9 mouse cellular contexts compared by ENCODE assay signal in the genomic region with DNA sequence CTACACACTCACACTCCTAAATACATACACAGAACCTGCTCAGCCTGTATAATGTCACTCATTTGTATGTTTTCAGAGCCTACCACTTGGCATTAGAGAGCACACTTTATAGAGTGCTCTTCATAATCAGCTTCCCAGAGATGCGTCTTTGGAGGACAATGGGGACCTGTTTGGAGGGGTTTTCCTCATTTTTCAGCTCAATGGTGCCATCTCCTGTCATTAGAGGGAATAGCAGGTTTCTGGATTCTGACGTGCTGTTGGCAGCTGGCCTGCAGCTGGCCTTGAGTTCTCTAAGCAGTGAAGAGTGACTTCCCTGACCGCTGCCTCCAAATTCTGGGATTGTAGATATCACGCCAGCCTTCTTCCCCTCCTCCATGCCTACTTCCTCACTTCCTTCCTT. TPM values are rescaled to one million over a fixed set of nuclear protein-coding genes. Genes with fewer than 3 reads are reported as not detected.
DNase-seq lines count a peak whose midpoint lies in the region; ATAC-seq and TF ChIP-seq lines count a peak whose summit lies in the region.
"Had no signal": no experiment of that assay in that cellular context is flagged by ENCODE, and none has a peak within 500 bp of the region (broad histone marks: within the 10 kb centered on the region; RNA-seq: fewer than 3 reads in every experiment).

No protein-coding gene starts in this region.

- H3K4me3 ChIP-seq in gastrocnemius, adult 2 months: no peak overlapping the region
- H3K4me3 ChIP-seq in intestine, embryonic 15.5 days (replicated peaks): no peak overlapping the region
- H3K4me3 ChIP-seq in midbrain, embryonic 14.5 days (replicated peaks; ENCODE audit: low read depth, low read length): no peak overlapping the region
- H3K4me3 ChIP-seq: embryonic facial prominence, embryonic 13.5 days had no signal

- WGBS in intestine, embryonic 15.5 days: 4% methylated on average over 4 of the region's 4 CpGs
- 3% methylated on average over 4 of the region's 4 CpGs for WGBS in midbrain, embryonic 14.5 days

- H3K36me3 ChIP-seq in intestine, embryonic 15.5 days: no peaks in the 10 kb centered on the region
- no peaks in the 10 kb centered on the region for H3K36me3 ChIP-seq in midbrain, embryonic 14.5 days (ENCODE audit: control insufficient read depth, insufficient read depth, low read length)
- H3K36me3 ChIP-seq in splenic B cell, adult 2 months (ENCODE audit: control insufficient read depth, insufficient read depth, low read length, poor library complexity, severe bottlenecking): no peaks in the 10 kb centered on the region
- H3K36me3 ChIP-seq: embryonic facial prominence, embryonic 13.5 days had no signal

- intact Hi-C loops in gastrocnemius, adult 2 months (cut with DNase I): loop anchor here (2.0 to 5.0 kb wide), 4 partner anchors 64 to 307 kb away; partner anchors contain the start of gene Cox14
- intact Hi-C loops in left cerebral cortex, postnatal 36 days (cut with DNase I): loop anchor here (5.0 to 10.0 kb wide), 4 partner anchors 67 to 410 kb away; partner anchors contain the start of gene Cox14

- H3K4me2 ChIP-seq in intestine, embryonic 15.5 days (replicated peaks): no peak overlapping the region
- H3K4me2 ChIP-seq in midbrain, embryonic 14.5 days (ENCODE audit: low read length): no peak overlapping the region
- H3K4me2 ChIP-seq: embryonic facial prominence, embryonic 13.5 days had no signal

- DNase-seq in spleen, postnatal 36 days (ENCODE audit: low spot score in 2 of 2): peak; percentile 18 to 22
- DNase-seq in spleen, adult 12 weeks (ENCODE audit: low spot score): no peak
- peak; percentile 74 to 80 for DNase-seq in cerebellum, postnatal 10 days
- DNase-seq in gastrocnemius, adult 2 months: peak; percentile 80
- DNase-seq in left cerebral cortex, postnatal 36 days (ENCODE audit: low spot score in 2 of 2): peak; percentile 7 to 34
- DNase-seq in midbrain, embryonic 14.5 days: peak; percentile 92
- peak; percentile 73 for DNase-seq in splenic B cell, adult 2 months (ENCODE audit: low read depth, low spot score)

- no peaks in the 10 kb centered on the region for H3K27me3 ChIP-seq in intestine, embryonic 15.5 days (replicated peaks)
- H3K27me3 ChIP-seq in midbrain, embryonic 14.5 days (ENCODE audit: control insufficient read depth, insufficient read depth, low read length): no peaks in the 10 kb centered on the region
- H3K27me3 ChIP-seq in splenic B cell, adult 2 months (ENCODE audit: control insufficient read depth, insufficient read depth, low read length, poor library complexity, severe bottlenecking): no peaks in the 10 kb centered on the region
- H3K27me3 ChIP-seq: embryonic facial prominence, embryonic 13.5 days had no signal

- peak; percentile 52 for ATAC-seq in intestine, embryonic 15.5 days
- no peak; the same call in 1 of the 2 replicates for ATAC-seq in midbrain, embryonic 14.5 days (ENCODE audit: low FRiP score, low TSS enrichment)

- no peaks in the 10 kb centered on the region for H3K9me3 ChIP-seq in intestine, embryonic 15.5 days
- H3K9me3 ChIP-seq in midbrain, embryonic 14.5 days (ENCODE audit: control insufficient read depth, low read length): no peaks in the 10 kb centered on the region
- H3K9me3 ChIP-seq: embryonic facial prominence, embryonic 13.5 days had no signal

- no peak overlapping the region for H3K9ac ChIP-seq in intestine, embryonic 15.5 days
- H3K9ac ChIP-seq in midbrain, embryonic 14.5 days (replicated peaks; ENCODE audit: low read length): no peak overlapping the region; the same call in 1 of the 2 replicates
- H3K9ac ChIP-seq: embryonic facial prominence, embryonic 13.5 days had no signal

- H3K27ac ChIP-seq in gastrocnemius, adult 2 months: peak overlapping the region; percentile 72
- H3K27ac ChIP-seq in intestine, embryonic 15.5 days: no peak overlapping the region
- no peak overlapping the region for H3K27ac ChIP-seq in midbrain, embryonic 14.5 days (replicated peaks; ENCODE audit: low read depth, low read length)
- H3K27ac ChIP-seq: embryonic facial prominence, embryonic 13.5 days had no signal

- 0 out of 2 replicates have a peak, but pooled peaks cover 3% of the 10 kb centered on the region for H3K4me1 ChIP-seq in intestine, embryonic 15.5 days (replicated peaks)
- no peaks in the 10 kb centered on the region for H3K4me1 ChIP-seq in midbrain, embryonic 14.5 days (ENCODE audit: control insufficient read depth, insufficient read depth, low read length)
- H3K4me1 ChIP-seq: embryonic facial prominence, embryonic 13.5 days had no signal

- peak; percentile 88 for TF ChIP-seq CTCF in gastrocnemius, adult 2 months (IDR thresholded peaks at IDR 0.05)

RNA-seq across cellular contexts. Expression of gene Lima1, which starts 29.1 kb away (rescaled TPM):
- total RNA-seq in gastrocnemius, adult 2 months (2021): 1 to 10 TPM; 7.9 to 9.8 TPM
- 86.5 and 96.4 TPM in 2 replicates for polyA plus RNA-seq in intestine, embryonic 15.5 days (2015; fragmentation: Nextera tagmentation; extraction: Ambion mirVana)
- total RNA-seq in left cerebral cortex, postnatal 36 days (2021): 10 to 100 TPM in 1 of 2 experiments, 1 to 10 TPM in 1; 8.2 to 10.7 TPM
- polyA plus RNA-seq in midbrain, embryonic 14.5 days (2014; fragmentation: Nextera tagmentation; extraction: Ambion mirVana): 8.5 and 15.3 TPM in 2 replicates
